Mouse (Mus musculus) spleen, adult 2 months (tissue): ENCODE results near the gene Zfp617.

Experiments used
- CTCF ChIP-seq: fragments of 200-500 bp; IDR thresholded peaks from 2 replicates; pipeline ENCODE4 v1.5.1; 2011; ENCODE audit warnings: mild to moderate bottlenecking, inconsistent platforms; ENCODE audit not compliant: insufficient read depth, insufficient read length, insufficient replicate concordance; ENCODE audit errors: extremely low read depth
- POLR2A ChIP-seq: fragments of 200-500 bp; IDR thresholded peaks from 2 replicates; pipeline ENCODE4 v1.6.1; 2011; ENCODE audit warnings: low read depth, low read length, inconsistent platforms

DNA sequence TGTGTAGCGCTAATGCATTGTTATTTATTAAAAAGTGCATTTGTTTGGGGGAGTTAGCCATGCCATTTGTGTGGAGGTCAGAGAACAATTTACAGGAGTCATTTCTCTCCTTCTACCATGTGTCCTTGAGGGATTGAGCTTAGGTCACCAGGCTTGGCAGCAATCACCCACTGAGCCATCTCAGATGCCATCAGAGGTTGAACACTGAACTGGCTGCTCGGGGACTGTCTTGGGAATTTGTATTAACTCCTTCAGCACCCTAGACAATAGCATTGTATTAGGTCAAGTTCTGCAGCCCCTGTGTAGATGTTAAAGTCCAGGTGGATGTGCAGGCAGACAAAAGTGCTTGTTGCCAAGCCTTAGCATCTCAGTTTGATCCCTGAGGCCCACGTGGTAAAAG, 55.6 kb downstream of the Zfp617 start:
- TF ChIP-seq POLR2A (no peak), CTCF (no peak)
